Mouse (Mus musculus) heart, postnatal 10 days (tissue): ENCODE measurements around the gene Gale. TPM values are rescaled to one million over a fixed set of nuclear protein-coding genes. Genes with fewer than 3 reads are reported as not detected.
A peak's percentile ranks its signal among the peaks of the same experiment; 100 is the strongest.
"Not testable (repeated sequence)": the region's sequence is repeated elsewhere in the genome, so short reads cannot be mapped to it uniquely, and the experiment has no call there.

Experiments
- DNase-seq, 2 experiments: peaks; one replicate each; pipeline ENCODE4 v3.0.0; 2021
- intact Hi-C: fragments of 180-260 bp; cut with DNase I; formaldehyde crosslinking; loops from one replicate; pipeline ENCODE4 v1.15.1; 2025
- total RNA-seq, 2 experiments: library from RNA; stranded (reverse); gene quantifications; 2 replicates each; pipeline ENCODE4 v1.2.3; 2021

The Gale gene
- total RNA-seq, 2 experiments from 2014 or later: 5.2 to 5.7 TPM

GRCm38 (mm10) chr4:135968271-135968869 is 4.8 kb downstream of the Gale start:
- peak in 1 of 2 experiments; percentile 21 for DNase-seq
- intact Hi-C loops: no loop called here

DNA sequence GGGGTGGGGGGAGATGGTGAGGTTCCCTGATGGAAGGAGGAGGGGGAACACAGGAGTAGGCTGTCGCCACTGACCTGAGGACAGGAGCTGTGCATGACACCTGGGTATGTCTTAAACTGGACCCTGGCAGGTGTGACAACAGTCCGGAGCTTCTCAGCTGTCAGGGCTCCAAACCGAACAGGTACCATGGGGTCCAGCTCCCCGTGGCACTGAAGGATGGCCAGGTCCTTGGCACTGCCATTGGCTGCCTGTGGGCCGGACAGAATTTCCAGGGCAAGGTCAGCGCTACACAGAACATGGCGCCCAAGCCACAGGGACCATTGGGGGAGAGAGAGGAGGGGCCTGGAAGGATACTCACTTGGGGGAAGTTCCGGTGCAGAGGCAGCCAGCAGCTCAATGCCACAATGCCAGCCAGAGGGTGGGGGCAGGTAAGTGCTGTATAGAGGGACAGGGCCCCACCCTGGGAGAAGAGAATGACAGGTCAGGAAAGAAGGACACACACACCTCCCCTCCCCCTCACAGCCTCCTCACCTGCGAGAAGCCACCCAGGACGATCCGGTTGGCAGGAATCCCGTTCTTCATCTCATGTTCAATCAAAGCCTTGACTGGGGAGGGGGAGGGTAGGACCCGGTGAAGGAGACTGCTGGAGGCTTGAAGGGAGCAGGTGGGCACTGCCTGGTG is 5.7 kb downstream of the Gale start:
- no peak for DNase-seq
- intact Hi-C loops: no loop called here

- DNase-seq: no peak
- intact Hi-C loops: no loop called here
These were observed 7.1 kb downstream of the Gale start for GRCm38 (mm10) chr4:135970585-135970984.

- intact Hi-C loops: no loop called here
- DNase-seq: no peak
These were observed 8.5 kb downstream of the Gale start for GRCm38 (mm10) chr4:135971805-135972555.

- peak; percentile 91 to 94 for DNase-seq
- intact Hi-C loops: no loop called here
These were observed 9.0 kb downstream of the Gale start, which contains the start of gene Lypla2 for GRCm38 (mm10) chr4:135972556-135972906. Gene Lypla2 (minus strand): TSS chr4:135972626.

- intact Hi-C loops: no loop called here
- peak in 1 of 2 experiments; percentile 25 for DNase-seq
These were observed 9.6 kb downstream of the Gale start for GRCm38 (mm10) chr4:135972911-135973811.

- DNase-seq: no peak
- intact Hi-C loops: no loop called here
These were observed 12.6 kb downstream of the Gale start for GRCm38 (mm10) chr4:135976146-135976545.

- DNase-seq, intact Hi-C loops: not testable (repeated sequence)
These were observed 16.7 kb downstream of the Gale start for GRCm38 (mm10) chr4:135980223-135980622.

- DNase-seq: no peak
- intact Hi-C loops: no loop called here
These were observed 18.1 kb downstream of the Gale start for GRCm38 (mm10) chr4:135981524-135982063.

- DNase-seq: no peak
- intact Hi-C loops: no loop called here
These were observed 21.0 kb downstream of the Gale start for GRCm38 (mm10) chr4:135984556-135984955.

- DNase-seq: no peak
- intact Hi-C loops: no loop called here
These were observed 21.7 kb downstream of the Gale start for GRCm38 (mm10) chr4:135985193-135985592.

- intact Hi-C loops: no loop called here
- no peak for DNase-seq
These were observed 22.2 kb downstream of the Gale start for GRCm38 (mm10) chr4:135985769-135986168.

- intact Hi-C loops: no loop called here
- DNase-seq: no peak
These were observed 22.9 kb downstream of the Gale start for GRCm38 (mm10) chr4:135986301-135986942.

DNA sequence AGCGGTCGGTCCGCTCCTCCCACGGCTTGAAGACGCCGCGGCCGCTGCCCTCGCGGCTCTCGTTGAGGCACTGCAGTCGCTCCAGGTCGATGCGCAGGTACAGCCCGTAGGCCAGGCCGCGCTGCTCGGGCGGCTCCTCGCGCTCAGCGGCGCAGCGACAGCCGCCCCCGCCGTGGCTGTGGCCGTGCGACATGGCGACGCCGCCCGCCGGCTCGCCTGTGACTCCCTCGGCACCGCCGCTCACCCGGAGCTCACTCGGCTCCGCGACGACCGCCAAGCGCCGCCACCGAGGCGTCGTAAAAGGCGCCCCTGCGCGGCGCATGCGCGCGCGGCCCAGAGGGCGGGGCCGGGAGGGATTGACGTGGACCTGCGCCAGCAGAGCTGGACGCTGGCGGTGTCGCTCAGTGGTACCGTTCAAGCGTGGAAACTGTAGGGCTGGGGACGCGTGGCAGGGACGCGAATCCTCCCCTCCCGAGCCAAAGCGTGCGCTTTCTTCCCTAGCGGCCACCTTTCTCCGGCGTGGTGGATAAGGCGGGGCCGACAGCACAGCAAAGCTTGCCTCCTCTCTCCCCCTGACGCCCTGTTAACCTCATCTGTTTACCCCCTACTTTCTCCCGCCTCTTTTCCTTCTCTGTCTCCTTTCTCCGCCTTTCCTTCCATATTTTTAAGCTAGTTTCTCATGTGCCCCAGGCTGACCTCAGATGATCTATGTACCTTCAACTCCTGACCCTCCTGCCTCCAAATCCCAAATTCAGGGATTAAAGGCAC is 23.6 kb downstream of the Gale start, which contains the start of gene Pithd1:
Pithd1 (minus strand) TSS at position 322 of the 768 bp plus-strand sequence.
- intact Hi-C loops: no loop called here
- DNase-seq: peak; percentile 94 to 95

DNA sequence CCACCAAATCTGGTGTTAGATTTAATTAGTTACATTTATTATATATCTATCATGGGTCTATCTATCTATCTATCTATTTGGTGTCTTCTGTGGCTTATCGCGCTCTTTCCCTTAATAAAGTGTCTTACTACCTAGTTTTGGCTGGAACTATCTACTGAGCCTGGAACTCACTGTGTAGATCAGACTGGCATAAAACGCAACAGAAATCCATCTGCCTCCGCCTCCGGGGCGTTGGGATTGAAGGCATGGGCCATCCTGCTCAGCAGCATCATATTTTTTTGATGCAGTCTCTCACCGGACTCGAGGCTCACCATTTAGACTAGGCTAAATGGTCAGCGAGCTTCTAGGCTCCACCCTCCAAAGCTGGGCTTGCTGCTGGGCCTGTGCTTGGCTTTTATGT is 24.2 kb downstream of the Gale start:
- intact Hi-C loops: no loop called here
- no peak for DNase-seq

DNA sequence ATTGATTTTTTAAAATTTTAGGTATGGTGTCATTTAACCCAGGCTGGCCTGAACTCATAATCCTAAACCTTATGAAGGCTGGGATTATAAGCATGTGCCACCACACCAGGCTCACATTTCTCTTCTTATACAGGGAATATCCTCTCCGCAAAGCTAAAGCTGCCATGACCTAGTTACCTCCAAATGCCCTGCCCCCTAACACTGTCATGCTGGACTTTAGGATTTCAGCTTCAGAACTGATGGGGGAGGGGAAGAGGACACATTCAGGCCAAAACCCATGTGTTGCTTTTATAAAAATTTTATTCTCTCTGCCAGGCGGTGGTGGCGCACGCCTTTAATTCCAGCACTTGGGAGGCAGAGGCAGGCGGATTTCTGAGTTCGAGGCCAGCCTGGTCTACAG is 30.4 kb downstream of the Gale start:
- no peak for DNase-seq
- intact Hi-C loops: no loop called here

- intact Hi-C loops: no loop called here
- no peak for DNase-seq
These were observed 31.6 kb downstream of the Gale start for GRCm38 (mm10) chr4:135995118-135995517.

DNA sequence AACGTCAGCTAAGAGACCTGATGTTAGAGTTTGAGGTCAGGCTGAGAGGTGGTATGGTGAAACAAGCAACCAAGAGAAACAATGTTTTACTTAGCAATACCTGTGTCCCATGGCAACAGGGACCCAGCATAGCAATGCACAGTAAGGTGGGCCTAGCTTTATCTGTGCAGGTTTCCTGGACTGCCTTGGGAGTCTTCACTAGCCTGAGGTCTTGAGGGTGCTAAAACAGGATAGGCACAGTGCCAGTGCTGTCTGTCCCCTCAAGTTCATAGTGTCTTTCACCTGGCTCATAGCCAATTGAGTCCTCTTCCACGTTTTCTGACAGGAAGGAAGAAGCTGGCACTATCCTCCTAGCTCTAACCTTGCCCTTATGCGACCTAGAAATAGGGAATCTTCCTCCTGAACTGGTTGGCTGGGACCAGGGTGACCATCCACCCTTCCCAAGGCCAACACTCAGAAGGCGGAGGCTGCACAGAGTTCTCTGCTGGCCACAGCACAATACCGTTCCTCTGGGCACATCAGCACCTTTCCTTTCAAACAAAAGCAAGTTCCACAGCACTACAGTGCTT is 40.7 kb downstream of the Gale start:
- intact Hi-C loops: loop anchor here (5.0 kb wide), 1 partner anchor 43 kb away; no protein-coding TSS in a partner anchor
- DNase-seq: no peak

- DNase-seq: no peak
- intact Hi-C loops: loop anchor here (5.0 kb wide), 1 partner anchor 42 kb away; no protein-coding TSS in a partner anchor
These were observed 41.4 kb downstream of the Gale start for GRCm38 (mm10) chr4:136004921-136005320.
